ENCODE assay signal across 46 mouse cellular contexts in genomic region chr13:96980561-96980960, GRCm38 (mm10). TPM values are rescaled to one million over a fixed set of nuclear protein-coding genes. Genes with fewer than 3 reads are reported as not detected.
"Had no signal": no experiment of that assay in that cellular context is flagged by ENCODE, and none has a peak within 500 bp of the region (broad histone marks: within the 10 kb centered on the region; RNA-seq: fewer than 3 reads in every experiment).

No protein-coding gene starts in this region.

- H3K9ac ChIP-seq: limb, embryonic 12.5 days; limb, embryonic 13.5 days; limb, embryonic 15.5 days; liver, embryonic 13.5 days; liver, embryonic 14.5 days; liver, embryonic 15.5 days; lung, embryonic 14.5 days; lung, embryonic 15.5 days; midbrain, embryonic 12.5 days; midbrain, embryonic 13.5 days; midbrain, embryonic 15.5 days; neural tube, embryonic 12.5 days had no signal

- H3K27me3 ChIP-seq: limb, embryonic 12.5 days; limb, embryonic 13.5 days; limb, embryonic 15.5 days; lung, embryonic 15.5 days; midbrain, embryonic 12.5 days; midbrain, embryonic 13.5 days; midbrain, embryonic 15.5 days; neural tube, embryonic 12.5 days had no signal

- DNase-seq: left cerebral cortex, postnatal 4 days; liver; liver, embryonic 13.5 days; lung, adult 18-20 months; lung, adult 2 months; lung, embryonic 14.5 days; lung, postnatal 10 days; lung, postnatal 14 days; lung, postnatal 36 days; lung, postnatal 4 days; midbrain, embryonic 14.5 days had no signal

- H3K4me2 ChIP-seq: limb, embryonic 12.5 days; limb, embryonic 13.5 days; limb, embryonic 15.5 days; liver, embryonic 13.5 days; liver, embryonic 15.5 days; lung, embryonic 14.5 days; lung, embryonic 15.5 days; midbrain, embryonic 11.5 days; midbrain, embryonic 12.5 days; midbrain, embryonic 13.5 days; midbrain, embryonic 15.5 days; neural tube, embryonic 12.5 days had no signal

- ATAC-seq: lung, postnatal 0 days; midbrain, embryonic 13.5 days; midbrain, embryonic 15.5 days; midbrain, embryonic 16.5 days had no signal

- H3K9me3 ChIP-seq: limb, embryonic 10.5 days; limb, embryonic 12.5 days; limb, embryonic 15.5 days; liver, embryonic 13.5 days; liver, embryonic 15.5 days; lung, embryonic 15.5 days; midbrain, embryonic 10.5 days; midbrain, embryonic 12.5 days; midbrain, embryonic 13.5 days; midbrain, embryonic 15.5 days; neural tube, embryonic 12.5 days had no signal

- H3K4me1 ChIP-seq: midbrain, embryonic 12.5 days; midbrain, embryonic 13.5 days; midbrain, embryonic 15.5 days had no signal

- H3K27ac ChIP-seq: left cerebral cortex, adult 2 months; limb, embryonic 10.5 days; limb, embryonic 12.5 days; limb, embryonic 13.5 days; limb, embryonic 15.5 days; liver, embryonic 13.5 days; liver, embryonic 14.5 days; liver, embryonic 15.5 days; lung, embryonic 15.5 days; macrophage; midbrain, embryonic 10.5 days; midbrain, embryonic 12.5 days; midbrain, embryonic 13.5 days; midbrain, embryonic 15.5 days; neural tube, embryonic 12.5 days had no signal

- H3K36me3 ChIP-seq: limb, embryonic 10.5 days; limb, embryonic 12.5 days; limb, embryonic 13.5 days; limb, embryonic 15.5 days; liver, embryonic 13.5 days; liver, embryonic 15.5 days; lung, embryonic 15.5 days; midbrain, embryonic 10.5 days; midbrain, embryonic 12.5 days; midbrain, embryonic 13.5 days; midbrain, embryonic 15.5 days; neural tube, embryonic 12.5 days had no signal

- H3K4me3 ChIP-seq: left cerebral cortex, adult 2 months; limb, embryonic 10.5 days; limb, embryonic 12.5 days; limb, embryonic 13.5 days; limb, embryonic 15.5 days; liver, embryonic 13.5 days; liver, embryonic 15.5 days; lung, embryonic 15.5 days; megakaryocyte, embryonic 14.5 days; midbrain, embryonic 10.5 days; midbrain, embryonic 12.5 days; midbrain, embryonic 13.5 days; midbrain, embryonic 15.5 days; myocyte; neural tube, embryonic 12.5 days had no signal

RNA-seq across cellular contexts. Expression of gene 1700029F12Rik, which starts 53.6 kb away (rescaled TPM):
- total RNA-seq: left cerebral cortex, adult 18-20 months; left cerebral cortex, adult 2 months; left cerebral cortex, adult 8-10 months; left cerebral cortex, postnatal 10 days; left cerebral cortex, postnatal 14 days; left cerebral cortex, postnatal 25 days; left cerebral cortex, postnatal 36 days; left cerebral cortex, postnatal 4 days; megakaryocyte progenitor cell, adult 5-6 weeks; megakaryocyte, adult 5-6 weeks; megakaryocyte-erythroid progenitor cell, adult 5-6 weeks; midbrain, postnatal 0 days; monocyte, adult 5-6 weeks had no signal
- polyA plus RNA-seq: limb, embryonic 10.5 days; limb, embryonic 11.5 days; limb, embryonic 12.5 days; limb, embryonic 13.5 days; limb, embryonic 14.5 days; limb, embryonic 15.5 days; liver, embryonic 13.5 days; liver, embryonic 14.5 days; liver, embryonic 15.5 days; liver, embryonic 16.5 days; lung, adult 2 months; lung, embryonic 14.5 days; lung, embryonic 15.5 days; lung, embryonic 16.5 days; lung, postnatal 0 days; macrophage; midbrain, embryonic 10.5 days; midbrain, embryonic 11.5 days; midbrain, embryonic 12.5 days; midbrain, embryonic 13.5 days; midbrain, embryonic 14.5 days; midbrain, embryonic 15.5 days; midbrain, embryonic 16.5 days; midbrain, postnatal 0 days; myocyte; neural tube, embryonic 11.5 days; neural tube, embryonic 12.5 days had no signal

RNA-seq across cellular contexts. Expression of gene Gcnt4, which starts 56.1 kb away (rescaled TPM):
- total RNA-seq: megakaryocyte-erythroid progenitor cell, adult 5-6 weeks; monocyte, adult 5-6 weeks had no signal
- polyA plus RNA-seq: macrophage had no signal
